Mouse (Mus musculus): Measurements from ENCODE around the gene Tenm4. TPM values are rescaled to one million over a fixed set of nuclear protein-coding genes. Genes with fewer than 3 reads are reported as not detected.

Gene Tenm4
- total RNA-seq, 2 experiments from 2014 or later, result 96.7 to 119 TPM

DNA sequence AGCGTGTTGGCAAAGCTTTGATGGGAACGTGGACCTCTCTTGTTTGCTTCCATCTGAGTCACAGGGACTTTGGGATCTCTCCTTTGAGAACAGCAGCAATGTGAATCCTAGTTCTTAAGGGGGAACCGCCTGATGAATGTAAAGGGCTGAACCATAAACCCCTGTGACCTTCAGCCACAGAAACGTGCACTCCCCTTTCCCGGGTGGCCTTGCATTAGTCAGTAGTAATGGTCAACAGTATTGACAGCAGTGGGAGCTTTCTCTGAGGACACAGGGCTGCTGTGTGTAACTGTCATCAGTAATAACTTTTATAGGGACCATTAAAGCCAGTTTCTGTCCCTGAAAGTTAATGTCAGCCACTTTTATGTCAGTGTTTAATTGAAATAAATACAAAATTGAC lies 385.7 kb downstream of the Tenm4 start:
- DNase-seq (ENCODE audit: extremely low spot score in 1 of 2, low spot score in 1 of 2), result no peak

DNA sequence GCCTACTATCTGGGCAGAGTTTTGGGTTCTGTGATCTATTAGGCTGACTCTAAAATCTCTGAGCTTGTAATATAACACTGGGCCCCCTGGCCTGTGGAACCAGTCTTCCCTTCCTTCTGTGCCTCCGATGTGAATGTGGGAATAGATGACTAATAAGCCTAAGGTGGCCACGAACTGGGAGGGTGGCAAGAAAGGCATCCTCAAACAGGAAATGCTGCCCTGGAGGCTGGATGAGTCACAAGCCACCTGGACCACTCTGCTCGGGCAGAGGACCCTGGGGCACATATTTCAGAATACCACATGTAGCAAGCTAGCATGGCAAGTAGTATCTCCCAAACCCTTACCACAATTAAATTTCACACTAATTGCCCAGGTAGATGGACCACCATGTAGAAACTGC lies 391.8 kb downstream of the Tenm4 start:
- DNase-seq (ENCODE audit: extremely low spot score in 1 of 2, low spot score in 1 of 2), result no peak

DNA sequence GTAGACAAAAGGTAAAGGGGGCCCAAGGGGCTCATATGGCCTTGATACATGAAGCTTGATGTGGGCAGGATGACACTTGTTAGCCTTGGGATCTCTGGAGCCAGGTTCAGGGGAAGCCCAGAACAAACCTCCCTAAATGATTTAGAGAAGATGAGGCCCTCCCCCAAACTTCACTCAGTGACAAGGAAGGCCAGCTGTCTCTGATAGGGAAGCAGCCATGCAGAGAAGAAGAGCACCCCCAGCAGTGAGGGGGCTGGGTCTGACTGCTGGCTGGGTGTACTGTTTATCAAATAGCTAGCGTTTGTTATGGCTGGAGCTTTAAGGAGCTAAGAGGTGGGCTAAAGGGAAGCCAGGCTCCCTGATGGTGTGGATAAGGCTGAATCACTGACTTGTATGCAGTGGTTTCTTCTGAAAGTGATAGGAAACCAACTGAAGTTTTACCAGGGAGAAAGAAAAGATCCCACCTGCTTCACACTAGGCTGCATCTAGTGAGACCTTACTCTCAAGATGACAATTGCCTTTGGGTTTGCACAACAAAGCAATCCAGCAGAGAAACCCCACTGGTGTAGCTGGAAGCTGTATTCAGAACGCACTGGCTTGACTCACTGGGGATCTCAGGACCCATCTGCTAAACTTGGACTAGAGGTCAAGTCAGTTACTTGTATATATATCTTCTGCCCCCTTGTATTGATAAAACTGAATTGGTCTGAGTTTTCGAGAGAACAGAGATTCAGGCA lies 392.5 kb downstream of the Tenm4 start:
- no peak for DNase-seq (ENCODE audit: extremely low spot score in 1 of 2, low spot score in 1 of 2)

DNA sequence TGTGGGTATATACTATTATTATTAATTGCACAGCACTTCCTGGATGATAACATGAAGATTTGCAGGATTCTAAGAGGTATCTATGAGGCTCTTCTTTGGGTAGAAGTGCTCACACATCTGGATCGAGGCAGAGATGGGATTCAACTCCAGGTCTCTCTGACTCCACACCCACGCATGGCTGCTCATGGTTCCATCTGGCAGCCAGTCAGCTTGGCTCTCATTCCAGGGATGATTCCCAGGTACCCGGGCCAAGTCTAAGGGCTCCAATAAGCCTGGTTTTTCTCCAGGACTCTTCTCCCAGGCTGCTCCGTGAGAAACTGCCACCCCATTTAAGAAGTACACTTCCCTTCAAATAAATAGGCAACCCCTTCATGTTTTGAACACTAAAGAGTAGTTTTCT lies 394.8 kb downstream of the Tenm4 start:
- no peak for DNase-seq (ENCODE audit: extremely low spot score in 1 of 2, low spot score in 1 of 2)

DNA sequence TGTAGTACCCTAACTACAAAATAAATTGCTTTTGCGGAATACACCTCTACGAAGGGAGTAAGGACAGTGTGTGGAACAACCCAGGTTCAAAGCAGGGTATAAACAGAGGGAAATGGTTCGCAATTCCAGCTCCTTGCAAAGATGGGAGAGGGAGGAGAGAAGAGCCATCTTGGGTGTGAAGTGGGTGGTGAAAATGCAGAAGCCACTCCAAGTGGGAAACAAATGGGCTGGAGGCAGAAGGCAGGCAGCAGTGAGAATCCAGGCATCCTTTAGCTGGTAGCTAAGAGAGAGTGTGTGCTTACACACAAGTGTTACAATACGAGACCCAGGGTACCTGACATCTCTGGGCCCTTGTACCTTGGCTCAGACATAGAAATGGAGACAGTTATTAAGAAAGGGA lies 395.2 kb downstream of the Tenm4 start:
- no peak for DNase-seq (ENCODE audit: extremely low spot score in 1 of 2, low spot score in 1 of 2)

DNA sequence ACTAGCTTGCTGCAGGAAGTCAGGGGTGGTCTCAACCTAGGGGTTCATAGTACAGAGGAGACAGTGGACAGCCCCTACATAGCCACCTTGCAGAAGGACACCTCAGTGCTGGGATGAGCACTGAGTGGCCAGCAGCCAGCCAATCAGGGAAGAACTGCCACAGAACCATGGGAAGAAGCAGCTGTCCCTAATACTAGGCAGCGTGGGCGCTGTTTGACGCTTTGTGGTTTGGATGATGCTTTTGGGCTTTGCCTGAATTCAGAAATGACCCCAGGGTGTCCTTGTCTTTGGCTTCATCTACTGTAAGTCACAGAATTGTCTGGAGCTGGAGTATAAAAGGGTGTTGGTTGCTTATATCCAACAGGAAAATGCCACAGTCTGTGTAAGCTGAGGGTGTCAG lies 397.0 kb downstream of the Tenm4 start:
- no peak for DNase-seq (ENCODE audit: extremely low spot score in 1 of 2, low spot score in 1 of 2)

DNA sequence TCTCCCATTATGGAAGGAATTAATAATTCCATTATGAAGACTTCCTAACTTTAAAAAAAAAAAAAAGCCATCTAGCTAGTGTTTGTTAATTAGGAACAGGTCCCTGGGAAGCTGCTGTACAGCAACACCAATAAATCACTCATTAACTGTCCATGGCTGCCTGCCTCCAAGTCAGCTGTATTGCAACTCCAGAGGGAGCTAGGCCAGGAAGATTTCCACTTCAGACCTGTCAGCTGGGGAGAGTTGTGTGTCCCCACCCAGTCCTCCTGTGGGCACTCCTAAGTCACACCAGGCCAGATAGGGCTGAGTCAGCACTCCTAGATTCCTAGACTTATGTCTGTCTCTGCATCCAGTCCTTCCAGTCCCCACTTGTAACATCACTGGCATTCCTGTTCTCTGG lies 399.9 kb downstream of the Tenm4 start:
- no peak for DNase-seq (ENCODE audit: extremely low spot score in 1 of 2, low spot score in 1 of 2)

DNA sequence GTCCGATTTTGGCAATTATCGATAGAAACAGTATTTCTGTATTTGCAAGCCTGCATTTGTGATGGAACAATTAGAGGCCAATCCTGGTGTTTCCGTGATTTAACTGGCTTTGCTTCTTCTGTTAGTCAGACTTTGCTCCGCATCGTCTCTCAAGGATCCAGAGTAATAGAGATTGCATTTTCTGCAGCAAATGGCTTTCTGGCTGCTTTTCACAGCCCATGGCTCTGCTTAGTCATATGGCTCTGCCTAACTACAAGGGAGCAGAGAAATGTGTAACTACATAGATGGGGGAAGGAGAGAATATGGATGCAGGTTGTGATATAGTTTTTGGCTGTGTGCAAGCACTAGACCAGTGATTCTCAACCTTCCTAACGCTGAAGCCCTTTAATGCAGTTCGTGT lies 401.9 kb downstream of the Tenm4 start:
- DNase-seq (ENCODE audit: extremely low spot score in 1 of 2, low spot score in 1 of 2), result no peak

DNA sequence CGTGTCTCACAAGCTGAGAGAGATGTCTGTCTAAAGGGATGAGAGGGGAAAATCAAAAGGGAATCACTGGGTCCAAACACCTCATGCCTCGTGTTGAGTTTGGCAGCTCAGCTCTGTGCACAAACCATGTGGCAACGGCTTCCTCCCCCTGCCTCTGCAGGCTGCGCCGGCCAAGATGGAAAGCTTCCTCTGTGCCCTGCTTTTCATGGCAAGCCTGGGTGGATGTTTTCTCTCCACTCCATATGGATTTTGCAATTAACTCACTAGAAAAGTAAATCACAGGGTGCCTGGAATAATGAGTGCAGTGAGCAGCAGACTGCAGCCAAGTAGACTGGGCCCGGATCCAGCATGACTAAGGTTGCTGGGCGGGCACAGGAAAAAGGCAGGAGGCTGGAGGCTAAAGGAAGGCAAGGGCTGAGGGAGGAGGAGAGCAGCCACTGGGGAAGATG lies 404.2 kb downstream of the Tenm4 start:
- peak; percentile 64 to 74 for DNase-seq (ENCODE audit: extremely low spot score in 1 of 2, low spot score in 1 of 2)

DNA sequence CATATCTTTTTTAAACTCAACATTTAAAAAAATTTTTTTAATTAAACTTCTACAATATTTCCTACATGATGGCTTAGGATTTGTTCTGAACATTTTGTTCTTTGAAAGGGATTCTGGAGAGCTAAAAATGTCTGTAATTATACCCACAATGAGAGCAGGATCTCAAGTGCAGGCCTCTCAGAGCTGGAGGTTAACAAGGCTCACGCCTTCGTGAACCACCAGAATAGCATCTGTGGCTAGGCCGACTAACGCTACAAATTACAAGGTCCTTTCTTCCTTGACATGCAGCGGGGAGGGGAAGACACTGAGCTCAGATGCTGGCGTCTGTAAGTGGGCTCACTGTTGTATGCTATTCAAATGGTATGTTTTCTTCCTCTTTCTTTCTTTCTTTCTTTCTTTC lies 411.7 kb downstream of the Tenm4 start:
- DNase-seq (ENCODE audit: extremely low spot score in 1 of 2, low spot score in 1 of 2), result no peak

DNA sequence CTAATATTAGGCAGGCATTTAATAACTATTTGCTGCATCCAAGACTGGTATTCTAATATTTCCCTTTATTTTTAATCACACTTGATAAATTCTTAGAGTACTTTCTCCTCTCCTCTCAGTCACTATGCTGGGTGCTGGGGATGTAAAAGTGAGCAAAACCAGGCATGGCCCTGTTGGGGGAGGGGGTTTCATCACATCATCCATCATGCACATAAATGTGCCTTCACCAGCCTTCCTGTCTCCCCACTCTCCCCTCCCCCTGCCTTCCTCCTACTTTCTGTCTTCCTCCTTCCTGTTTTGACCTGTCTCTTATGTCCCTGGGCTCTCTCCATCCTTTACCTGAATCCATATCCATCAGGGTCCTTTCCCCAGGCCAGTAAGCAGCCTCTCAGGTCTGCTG lies 416.4 kb downstream of the Tenm4 start:
- no peak for DNase-seq (ENCODE audit: extremely low spot score in 1 of 2, low spot score in 1 of 2)

DNA sequence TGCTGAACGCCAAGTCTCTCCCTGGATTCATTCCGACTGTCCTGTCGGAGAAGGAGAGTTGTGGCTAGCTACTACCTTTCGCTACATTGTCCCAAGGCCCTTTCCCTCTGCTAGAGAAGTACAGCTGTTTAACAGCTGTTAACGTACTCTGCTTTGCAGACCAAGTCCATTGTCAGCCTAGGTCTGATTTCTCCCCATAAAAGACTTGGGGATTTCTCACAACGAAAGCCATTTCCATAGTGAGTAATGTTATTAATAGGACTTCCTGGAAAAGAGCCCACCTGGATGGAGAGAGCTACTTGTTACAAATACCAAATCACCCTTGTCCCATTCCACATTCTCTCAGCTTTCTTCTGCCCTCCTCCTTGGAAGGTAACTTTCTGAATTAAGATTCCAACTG lies 417.5 kb downstream of the Tenm4 start:
- DNase-seq (ENCODE audit: extremely low spot score in 1 of 2, low spot score in 1 of 2), result no peak

DNA sequence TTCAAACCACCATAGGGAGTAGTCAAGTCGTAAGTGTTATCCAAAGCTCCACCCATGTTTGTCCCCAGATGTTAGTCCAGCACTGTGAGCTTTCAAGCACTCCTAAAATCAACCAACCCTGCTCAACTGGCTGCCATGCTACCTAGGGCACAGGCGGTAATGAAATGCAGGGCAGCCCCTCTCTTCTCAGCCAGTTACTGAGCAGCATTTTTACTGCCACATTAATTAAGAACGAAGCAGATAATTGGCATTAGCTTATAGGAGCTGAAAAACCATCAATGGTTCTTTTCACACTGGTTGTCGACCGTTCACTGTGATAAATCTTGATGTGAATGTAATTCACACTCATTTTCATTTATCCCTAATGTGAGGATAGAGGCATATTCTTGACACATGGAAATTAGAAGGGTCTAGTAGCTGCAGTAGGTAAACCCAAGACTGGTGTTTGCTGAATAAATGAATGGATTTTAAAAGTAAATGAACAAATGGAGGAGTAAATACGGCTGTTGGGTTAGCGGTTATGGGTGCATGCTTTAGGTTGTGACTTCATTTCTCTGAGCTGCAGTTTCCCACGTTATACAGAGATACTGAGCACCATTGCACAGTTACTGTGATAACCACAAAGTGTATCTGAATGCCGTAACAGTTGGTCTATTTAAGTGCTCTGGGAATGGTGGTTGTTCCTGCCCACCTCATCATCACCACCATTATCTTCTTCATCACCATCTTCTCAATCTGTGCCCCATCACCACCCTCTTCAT lies 424.7 kb downstream of the Tenm4 start:
- DNase-seq (ENCODE audit: extremely low spot score in 1 of 2, low spot score in 1 of 2), result no peak

DNA sequence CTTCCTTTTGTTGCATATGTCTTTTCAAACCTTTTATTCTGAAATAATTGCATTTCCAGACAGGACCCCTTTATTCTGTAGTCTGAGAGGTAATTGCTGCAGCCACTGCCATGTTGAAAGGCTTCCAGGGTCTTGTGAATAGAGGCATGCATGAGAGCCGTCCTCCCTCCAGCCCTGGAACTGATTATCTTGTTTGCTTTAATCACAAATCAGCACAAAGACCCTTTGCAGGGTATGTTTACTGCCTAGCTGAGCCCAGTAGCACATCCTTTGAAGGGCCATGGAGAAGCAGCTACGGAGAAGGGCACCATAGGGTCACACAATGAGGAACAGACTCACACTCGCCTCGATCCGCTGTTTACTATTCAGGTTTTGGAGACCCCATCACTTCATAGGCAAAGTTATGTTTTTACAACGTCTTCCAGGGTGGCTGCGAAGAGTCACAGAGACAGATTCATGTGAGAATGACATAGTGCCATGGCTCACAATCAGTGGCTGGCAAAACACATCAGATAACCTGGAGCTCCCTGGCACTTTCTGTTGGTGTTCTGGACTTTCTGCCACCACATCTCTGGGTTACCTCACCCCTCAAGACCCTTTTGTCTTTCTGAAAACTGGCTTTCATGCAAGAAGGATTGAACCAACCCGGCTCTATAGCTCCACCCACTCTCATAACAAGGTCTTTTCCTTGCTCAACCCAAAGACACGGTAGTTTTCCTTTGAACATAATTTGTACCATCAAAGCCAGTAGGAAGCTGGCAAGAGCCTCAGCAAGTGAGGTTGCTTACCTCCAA lies 425.6 kb downstream of the Tenm4 start:
- DNase-seq (ENCODE audit: extremely low spot score in 1 of 2, low spot score in 1 of 2), result no peak

DNA sequence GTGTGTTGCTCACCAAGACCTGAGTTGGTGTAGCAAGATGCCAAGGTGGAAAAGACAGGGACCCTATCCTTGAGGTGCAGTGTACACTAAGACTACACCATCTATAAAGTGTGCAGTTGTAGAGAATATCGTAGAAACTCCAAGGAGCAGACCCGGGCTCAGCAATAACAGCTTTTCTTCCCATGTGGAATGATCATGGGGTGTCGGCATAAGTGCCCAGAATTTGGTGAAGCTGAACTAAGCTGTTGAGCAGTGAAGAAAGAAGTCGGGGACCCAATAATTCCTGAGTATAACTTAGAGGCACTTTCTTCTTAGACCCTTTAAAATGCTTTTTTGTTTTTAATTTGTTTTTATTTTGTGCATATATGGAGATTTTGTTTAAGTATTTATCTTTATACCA lies 426.8 kb downstream of the Tenm4 start:
- DNase-seq (ENCODE audit: extremely low spot score in 1 of 2, low spot score in 1 of 2), result no peak

DNA sequence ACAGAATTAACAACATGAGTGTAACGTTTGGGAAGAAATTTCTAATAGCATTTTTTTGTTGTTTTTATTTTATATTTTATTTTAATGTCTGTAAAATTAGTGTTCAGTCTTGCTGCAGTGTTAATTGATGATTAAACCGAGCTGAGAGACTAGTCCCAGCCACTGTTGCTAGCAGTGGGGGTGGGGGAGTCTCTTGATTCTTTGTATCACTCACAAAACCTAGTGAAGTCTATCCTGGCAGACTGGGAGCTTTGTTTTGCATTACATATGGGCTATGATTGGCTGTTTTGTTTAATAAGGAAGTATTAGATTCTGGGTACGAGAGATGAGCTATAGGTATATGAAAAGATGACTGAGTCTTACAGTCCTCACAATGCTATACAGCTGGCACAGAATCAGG lies 428.0 kb downstream of the Tenm4 start:
- DNase-seq (ENCODE audit: extremely low spot score in 1 of 2, low spot score in 1 of 2), result no peak

DNA sequence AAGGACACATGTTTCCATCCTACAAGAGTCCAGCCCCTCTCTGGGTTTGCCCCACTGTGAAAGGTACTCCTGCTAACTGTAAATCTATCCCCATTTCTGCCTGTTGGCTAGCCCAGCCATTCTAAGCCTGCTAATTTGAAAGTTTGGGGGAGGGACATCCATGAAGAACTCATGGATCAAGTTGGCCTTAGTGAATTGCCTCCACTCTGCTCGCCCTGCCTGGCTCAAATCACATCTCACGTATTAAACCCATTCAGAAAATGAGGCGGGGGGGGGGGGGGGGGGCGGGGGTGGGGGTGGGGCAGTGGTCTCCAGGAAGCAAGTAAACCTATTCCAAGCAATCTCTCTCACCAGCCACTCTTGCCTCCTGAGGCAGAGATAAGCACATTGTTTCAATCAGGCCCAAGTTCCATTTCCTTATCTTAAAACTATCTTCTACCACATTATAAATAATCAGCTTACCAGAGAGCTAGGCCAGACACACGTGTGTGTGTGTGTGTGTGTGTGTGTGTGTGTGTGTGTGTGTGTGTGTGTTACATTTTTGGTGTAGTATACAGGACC lies 429.4 kb downstream of the Tenm4 start:
- no peak for DNase-seq (ENCODE audit: extremely low spot score in 1 of 2, low spot score in 1 of 2)

DNA sequence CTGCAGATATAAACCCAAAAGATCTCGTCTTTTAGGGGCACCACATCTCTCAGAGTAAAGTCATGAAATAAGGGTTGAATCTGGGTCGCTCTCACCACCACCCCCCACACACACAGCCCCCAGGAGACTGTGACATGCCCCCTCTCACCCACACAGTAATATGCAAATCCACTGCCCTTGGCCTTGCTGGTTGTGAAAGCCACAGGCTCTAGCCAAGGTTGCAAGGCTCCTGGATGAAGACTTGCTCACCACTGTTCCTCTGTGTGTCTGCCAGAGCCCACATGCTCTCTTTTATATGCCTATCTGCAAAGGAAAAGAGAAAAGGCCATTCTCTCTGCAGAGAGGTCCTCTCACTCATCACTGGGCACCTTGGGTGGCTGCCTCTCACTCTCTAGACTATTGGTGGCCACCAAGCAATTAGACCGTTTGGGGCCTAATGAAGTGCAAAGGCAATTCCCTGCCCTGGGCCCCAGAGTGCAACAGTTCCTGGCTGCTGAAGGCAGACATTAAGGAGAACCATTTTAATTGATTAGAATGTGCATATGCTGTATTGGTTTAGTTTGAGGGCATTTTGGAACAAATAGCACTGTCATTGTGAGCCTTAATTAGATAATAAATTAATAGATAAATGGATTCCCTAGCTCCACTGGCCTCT lies 433.2 kb downstream of the Tenm4 start:
- no peak for DNase-seq (ENCODE audit: extremely low spot score in 1 of 2, low spot score in 1 of 2)

DNA sequence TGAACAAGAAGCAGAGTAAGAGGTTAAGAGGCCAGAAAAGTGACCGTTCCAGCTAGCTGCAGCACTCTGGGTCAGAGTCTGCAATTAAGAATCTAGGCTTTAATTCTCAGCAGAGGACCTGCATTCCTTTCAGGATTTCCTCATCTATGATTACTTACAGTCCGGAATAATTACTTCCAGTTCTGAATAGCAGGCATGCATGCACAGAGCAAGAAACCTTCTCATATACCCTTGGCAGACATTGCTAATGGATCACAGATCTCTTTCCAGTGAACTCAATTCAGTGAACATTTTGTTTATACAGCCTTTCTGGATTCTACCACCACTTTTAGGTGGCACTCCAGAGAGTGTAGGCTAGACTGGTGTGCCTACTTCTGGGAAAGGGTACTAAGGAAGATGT lies 434.3 kb downstream of the Tenm4 start:
- DNase-seq (ENCODE audit: extremely low spot score in 1 of 2, low spot score in 1 of 2), result no peak

DNA sequence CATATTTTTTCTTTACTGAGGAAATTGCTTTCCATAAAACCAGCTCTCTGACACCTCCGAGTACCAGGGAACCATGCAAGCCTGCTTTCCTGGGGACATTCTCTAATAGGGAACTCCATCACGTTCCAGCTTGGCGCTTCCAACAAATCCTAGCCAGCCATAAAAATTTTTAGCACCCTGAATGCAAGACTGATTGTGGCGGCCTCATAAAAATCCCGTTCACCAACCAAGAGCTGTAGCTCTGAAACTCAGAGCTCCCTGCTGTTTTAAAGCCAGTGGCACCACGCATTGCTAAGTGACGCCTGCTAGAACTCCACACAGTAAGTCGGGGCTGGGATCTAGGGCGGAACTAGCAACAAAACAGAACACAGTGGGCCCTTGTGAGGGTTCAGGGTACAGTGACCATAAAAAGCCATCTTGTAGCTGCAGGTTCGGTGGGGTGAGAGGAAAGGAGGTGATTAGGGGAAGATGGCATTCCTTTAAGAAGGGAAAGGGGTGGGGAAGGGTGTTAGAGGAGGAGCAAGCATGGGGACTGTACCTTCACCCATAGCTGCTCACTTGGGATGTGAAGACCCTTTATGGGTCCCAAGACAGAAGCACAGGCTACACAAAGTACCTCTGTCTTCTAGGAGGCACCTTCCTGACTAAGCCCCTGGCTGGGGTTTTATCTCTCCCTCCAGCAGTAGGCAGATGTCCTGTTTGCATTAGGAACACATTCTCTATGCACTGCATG lies 439.0 kb downstream of the Tenm4 start:
- no peak for DNase-seq (ENCODE audit: extremely low spot score in 1 of 2, low spot score in 1 of 2)
